Mouse (Mus musculus): Measurements from ENCODE around the gene Hddc3. TPM values are rescaled to one million over a fixed set of nuclear protein-coding genes. Genes with fewer than 3 reads are reported as not detected.

The Hddc3 gene
- total and polyA plus RNA-seq, 3 experiments = 47.1 to 58.1 TPM; not detected in 1

- no peak for TF ChIP-seq EP300 (IDR thresholded peaks at IDR 0.05; ENCODE audit: low read depth in 1 of 2, low read length in 2 of 2)
- no peak for TF ChIP-seq MAZ (IDR thresholded peaks at IDR 0.05; ENCODE audit: low read depth, low read length)
- TF ChIP-seq ELF1 (IDR thresholded peaks at IDR 0.05; ENCODE audit: low read depth, low read length) = no peak
Observed at GRCm38 (mm10) chr7:80331433-80331832, 11.5 kb upstream of the Hddc3 start (continued).

- Histone ChIP-seq H3K36me3 (ENCODE audit: control insufficient read depth in 1 of 2, insufficient read depth in 2 of 2, low read length in 2 of 2) (peaks cover 6 to 12% of the 10 kb centered on the region in 2 experiments), H3K9me3 (replicated peaks; ENCODE audit: insufficient read depth, low read length) (no peaks in the 10 kb centered on the region), H3K4me1 (ENCODE audit: control insufficient read depth in 1 of 2, insufficient read depth in 2 of 2, low read length in 2 of 2) (peaks cover 0 to 9% of the 10 kb centered on the region in 2 experiments; a peak in 2 of 4 replicates), H3K9ac (ENCODE audit: control insufficient read depth, low read depth, low read length, poor library complexity, severe bottlenecking) (no peak overlapping the region), H3K79me2 (ENCODE audit: control insufficient read depth, insufficient read depth, low read length, poor library complexity) (peaks cover 10% of the 10 kb centered on the region), H3K27me3 (ENCODE audit: control insufficient read depth in 1 of 2, insufficient read depth in 2 of 2, low read length in 2 of 2) (no peaks in the 10 kb centered on the region), H3K4me3 (ENCODE audit: control insufficient read depth in 1 of 2, insufficient read depth in 1 of 2, low read depth in 2 of 2, low read length in 2 of 2) (no peak overlapping the region), H3K27ac (ENCODE audit: control insufficient read depth, low read depth, low read length) (no peak overlapping the region)
- no peak for TF ChIP-seq SMC3 (IDR thresholded peaks at IDR 0.05; ENCODE audit: low read depth, low read length)
- TF ChIP-seq POLR2AphosphoS2 (IDR thresholded peaks at IDR 0.05; ENCODE audit: low read length) = no peak
- no peak for TF ChIP-seq MYC (IDR thresholded peaks at IDR 0.05; ENCODE audit: low read depth, low read length)
- TF ChIP-seq SIN3A (IDR thresholded peaks at IDR 0.05; ENCODE audit: low read length) = no peak
- TF ChIP-seq POLR2AphosphoS5 (IDR thresholded peaks at IDR 0.05; ENCODE audit: borderline replicate concordance, low read depth, low read length) = no peak
- no peak for TF ChIP-seq GATA1 (IDR thresholded peaks at IDR 0.05; ENCODE audit: low read depth, low read length)
- no peak for TF ChIP-seq ZNF384 (IDR thresholded peaks at IDR 0.05; ENCODE audit: low read depth, low read length)
- no peak for TF ChIP-seq CHD2 (IDR thresholded peaks at IDR 0.05; ENCODE audit: low read length)
- no peak for TF ChIP-seq GABPA (IDR thresholded peaks at IDR 0.05; ENCODE audit: low read depth, low read length)
- no peak for TF ChIP-seq USF2 (IDR thresholded peaks at IDR 0.05; ENCODE audit: borderline replicate concordance in 1 of 2, insufficient read depth in 1 of 2, low read depth in 1 of 2, low read length in 2 of 2)
- TF ChIP-seq MAFK (IDR thresholded peaks at IDR 0.05; ENCODE audit: borderline replicate concordance, low read depth, low read length) = no peak
- no peak for TF ChIP-seq TBP (IDR thresholded peaks at IDR 0.05; ENCODE audit: low read depth, low read length)
- TF ChIP-seq MAZ (IDR thresholded peaks at IDR 0.05; ENCODE audit: low read depth, low read length) = no peak
- no peak for TF ChIP-seq ZMIZ1 (IDR thresholded peaks at IDR 0.05; ENCODE audit: low read depth, low read length)
- TF ChIP-seq NELFE (IDR thresholded peaks at IDR 0.05; ENCODE audit: low read depth, low read length) = no peak
- DNase-seq (ENCODE audit: low read depth, low spot score) = no peak
Observed at GRCm38 (mm10) chr7:80334848-80335247, 8.1 kb upstream of the Hddc3 start.

- no peaks in the 10 kb centered on the region for H3K9me3 ChIP-seq (replicated peaks; ENCODE audit: insufficient read depth, low read length)
Observed at GRCm38 (mm10) chr7:80336932-80337331, 6.0 kb upstream of the Hddc3 start.

More at GRCm38 (mm10) chr7:80336932-80337331, 6.0 kb upstream of the Hddc3 start:
- TF ChIP-seq BHLHE40 (IDR thresholded peaks at IDR 0.05; ENCODE audit: borderline replicate concordance, low read depth, low read length) (no peak), ZKSCAN1 (IDR thresholded peaks at IDR 0.05; ENCODE audit: low read depth, low read length) (no peak), KAT2A (conservative IDR thresholded peaks at IDR 0.05; ENCODE audit: low read depth, low read length) (no peak), POLR2AphosphoS5 (IDR thresholded peaks at IDR 0.05; ENCODE audit: borderline replicate concordance, low read depth, low read length) (no peak)
- peaks cover 0 to 18% of the 10 kb centered on the region in 2 experiments; a peak in 3 of 4 replicates for H3K4me1 ChIP-seq (ENCODE audit: control insufficient read depth in 1 of 2, insufficient read depth in 2 of 2, low read length in 2 of 2)
- H3K36me3 ChIP-seq (ENCODE audit: control insufficient read depth in 1 of 2, insufficient read depth in 2 of 2, low read length in 2 of 2) = peaks cover 6 to 11% of the 10 kb centered on the region in 2 experiments
- H3K79me2 ChIP-seq (ENCODE audit: control insufficient read depth, insufficient read depth, low read length, poor library complexity) = peaks cover 11% of the 10 kb centered on the region
- H3K9ac ChIP-seq (ENCODE audit: control insufficient read depth, low read depth, low read length, poor library complexity, severe bottlenecking) = no peak overlapping the region
- H3K27me3 ChIP-seq (ENCODE audit: control insufficient read depth in 1 of 2, insufficient read depth in 2 of 2, low read length in 2 of 2) = no peaks in the 10 kb centered on the region
- no peak overlapping the region for H3K4me3 ChIP-seq (ENCODE audit: control insufficient read depth in 1 of 2, insufficient read depth in 1 of 2, low read depth in 2 of 2, low read length in 2 of 2)
- DNase-seq (ENCODE audit: low read depth, low spot score) = no peak
- H3K27ac ChIP-seq (ENCODE audit: control insufficient read depth, low read depth, low read length) = no peak overlapping the region
